Mouse (Mus musculus) megakaryocyte, embryonic 14.5 days (primary cell): ENCODE results near the gene Dusp21.

Experiments used
- FLI1 ChIP-seq: IDR thresholded peaks from 2 replicates; pipeline ENCODE4 v1.6.1; 2012; ENCODE audit warnings: low read length, inconsistent platforms, mixed read lengths
- GATA1 ChIP-seq: IDR thresholded peaks from 3 replicates; pipeline ENCODE4 v1.6.1; 2012; ENCODE audit warnings: mixed read lengths, low read length, inconsistent platforms, borderline replicate concordance

GRCm38 (mm10) chrX:18179492-18179891 lies 33.8 kb downstream of the Dusp21 start:
- TF ChIP-seq GATA1 (no peak), FLI1 (no peak)
